ENCODE assay signal across 8 mouse cellular contexts in genomic region chr14:16366986-16367385, GRCm38 (mm10). TPM values are rescaled to one million over a fixed set of nuclear protein-coding genes. Genes with fewer than 3 reads are reported as not detected.
DNase-seq lines count a peak whose midpoint lies in the region; ATAC-seq and TF ChIP-seq lines count a peak whose summit lies in the region.

No protein-coding gene starts in this region.

- no peak overlapping the region for H3K27ac ChIP-seq in kidney, embryonic 16.5 days (ENCODE audit: low read length)
- H3K27ac ChIP-seq in kidney, adult 2 months (ENCODE audit: insufficient read depth, low read depth, low read length): no peak overlapping the region
- no peak overlapping the region for H3K27ac ChIP-seq in cortical plate, adult 2 months (ENCODE audit: insufficient read depth, low read length)
- H3K27ac ChIP-seq in hindbrain, embryonic 14.5 days: no peak overlapping the region
- no peak overlapping the region for H3K27ac ChIP-seq in midbrain, embryonic 14.5 days (replicated peaks; ENCODE audit: low read depth, low read length)

- H3K9ac ChIP-seq in kidney, embryonic 16.5 days (replicated peaks; ENCODE audit: low read length): peak overlapping the region; percentile 89; the same call in 1 of the 2 replicates
- H3K9ac ChIP-seq in hindbrain, embryonic 14.5 days: peak overlapping the region; percentile 97
- no peak overlapping the region; the same call in 1 of the 2 replicates for H3K9ac ChIP-seq in midbrain, embryonic 14.5 days (replicated peaks; ENCODE audit: low read length)

- no peak for DNase-seq in kidney, adult 2 months
- DNase-seq in hindbrain, embryonic 14.5 days (ENCODE audit: low spot score): no peak
- no peak for DNase-seq in midbrain, embryonic 14.5 days
- DNase-seq in gastrocnemius, adult 8-10 months (ENCODE audit: low spot score in 2 of 2): no peak
- no peak for DNase-seq in frontal cortex, adult 2 months (ENCODE audit: extremely low spot score in 1 of 2, low spot score in 1 of 2)
- no peak for DNase-seq in cerebellum, adult 11-12 months

- no peaks in the 10 kb centered on the region for H3K36me3 ChIP-seq in kidney, embryonic 16.5 days (ENCODE audit: insufficient read depth, low read length)
- H3K36me3 ChIP-seq in kidney, adult 2 months (ENCODE audit: control insufficient read depth, insufficient read depth, low read length): no peaks in the 10 kb centered on the region
- H3K36me3 ChIP-seq in hindbrain, embryonic 14.5 days (replicated peaks; ENCODE audit: control insufficient read depth, insufficient read depth): 0 out of 2 replicates have a peak, but pooled peaks cover 3% of the 10 kb centered on the region
- no peaks in the 10 kb centered on the region for H3K36me3 ChIP-seq in midbrain, embryonic 14.5 days (ENCODE audit: control insufficient read depth, insufficient read depth, low read length)

- H3K4me3 ChIP-seq in kidney, embryonic 16.5 days (ENCODE audit: low read length): peak overlapping the region; percentile 81
- H3K4me3 ChIP-seq in kidney, adult 2 months (ENCODE audit: insufficient read depth, low read depth, low read length): no peak overlapping the region
- peak overlapping the region; percentile 83; the same call in 1 of the 2 replicates for H3K4me3 ChIP-seq in cortical plate, adult 2 months (ENCODE audit: insufficient read depth, low read length)
- peak overlapping the region; percentile 75 for H3K4me3 ChIP-seq in hindbrain, embryonic 14.5 days (replicated peaks; ENCODE audit: low read length)
- peak overlapping the region; percentile 95 for H3K4me3 ChIP-seq in midbrain, embryonic 14.5 days (replicated peaks; ENCODE audit: low read depth, low read length)

- no peak for TF ChIP-seq CTCF in kidney, adult 2 months (conservative IDR thresholded peaks at IDR 0.05; ENCODE audit: insufficient read depth, insufficient read length, low read depth, low read length)
- no peak for TF ChIP-seq CTCF in cortical plate, adult 2 months (IDR thresholded peaks at IDR 0.05; ENCODE audit: extremely low read depth, insufficient read depth, low read length)

- H3K4me2 ChIP-seq in kidney, embryonic 16.5 days (replicated peaks; ENCODE audit: low read depth, low read length): peak overlapping the region; percentile 80
- H3K4me2 ChIP-seq in hindbrain, embryonic 14.5 days (replicated peaks): peak overlapping the region; percentile 72
- H3K4me2 ChIP-seq in midbrain, embryonic 14.5 days (ENCODE audit: low read length): peak overlapping the region; percentile 87

- 33% methylated on average over 2 of the region's 2 CpGs for WGBS in kidney, embryonic 16.5 days
- WGBS in kidney, adult 2 months: 22% methylated on average over 2 of the region's 2 CpGs
- WGBS in hindbrain, embryonic 14.5 days: 42% methylated on average over 2 of the region's 2 CpGs
- 54% methylated on average over 2 of the region's 2 CpGs for WGBS in midbrain, embryonic 14.5 days

- H3K4me1 ChIP-seq in kidney, embryonic 16.5 days (ENCODE audit: insufficient read depth, low read length): peaks cover 24% of the 10 kb centered on the region
- H3K4me1 ChIP-seq in kidney, adult 2 months (ENCODE audit: control insufficient read depth, insufficient read depth, low read length): no peaks in the 10 kb centered on the region; the same call in 1 of the 2 replicates
- peaks cover 4% of the 10 kb centered on the region for H3K4me1 ChIP-seq in cortical plate, adult 2 months (ENCODE audit: control insufficient read depth, insufficient read depth, low read length)
- peaks cover 29% of the 10 kb centered on the region for H3K4me1 ChIP-seq in hindbrain, embryonic 14.5 days (replicated peaks; ENCODE audit: control insufficient read depth, insufficient read depth, low read length)
- H3K4me1 ChIP-seq in midbrain, embryonic 14.5 days (ENCODE audit: control insufficient read depth, insufficient read depth, low read length): peaks cover 17% of the 10 kb centered on the region

- H3K9me3 ChIP-seq in kidney, embryonic 16.5 days (ENCODE audit: low read length): no peaks in the 10 kb centered on the region
- no peaks in the 10 kb centered on the region for H3K9me3 ChIP-seq in hindbrain, embryonic 14.5 days (ENCODE audit: control insufficient read depth, low read length)
- H3K9me3 ChIP-seq in midbrain, embryonic 14.5 days (ENCODE audit: control insufficient read depth, low read length): no peaks in the 10 kb centered on the region

- H3K27me3 ChIP-seq in kidney, embryonic 16.5 days (ENCODE audit: insufficient read depth, low read length): no peaks in the 10 kb centered on the region
- no peaks in the 10 kb centered on the region for H3K27me3 ChIP-seq in kidney, adult 2 months (replicated peaks; ENCODE audit: control insufficient read depth, insufficient read depth, low read length)
- no peaks in the 10 kb centered on the region for H3K27me3 ChIP-seq in hindbrain, embryonic 14.5 days (ENCODE audit: control insufficient read depth, insufficient read depth, low read length)
- H3K27me3 ChIP-seq in midbrain, embryonic 14.5 days (ENCODE audit: control insufficient read depth, insufficient read depth, low read length): no peaks in the 10 kb centered on the region

- no peak for ATAC-seq in kidney, embryonic 16.5 days (ENCODE audit: low FRiP score, low TSS enrichment)
- ATAC-seq in hindbrain, embryonic 14.5 days (ENCODE audit: low FRiP score): no peak
- ATAC-seq in midbrain, embryonic 14.5 days (ENCODE audit: low FRiP score, low TSS enrichment): no peak

- no peak for TF ChIP-seq POLR2A in kidney, adult 2 months (IDR thresholded peaks at IDR 0.05; ENCODE audit: low read depth, low read length)
- no peak for TF ChIP-seq POLR2A in cortical plate, adult 2 months (IDR thresholded peaks at IDR 0.05; ENCODE audit: extremely low read depth, insufficient read depth, low read length)

RNA-seq across cellular contexts. Expression of gene Top2b, which starts 2.0 kb away (rescaled TPM):
- polyA plus RNA-seq in kidney, embryonic 16.5 days (2015; fragmentation: Nextera tagmentation; extraction: Ambion mirVana): 39.0 and 42.4 TPM in 2 replicates
- polyA plus RNA-seq in kidney, adult 2 months (2012; rRNA removed): 5.4 and 10.5 TPM in 2 replicates
- 38.0 and 43.9 TPM in 2 replicates for polyA plus RNA-seq in cortical plate, adult 2 months (2012; rRNA removed)
- 124 and 153 TPM in 2 replicates for polyA plus RNA-seq in hindbrain, embryonic 14.5 days (2014; fragmentation: Nextera tagmentation; extraction: Ambion mirVana)
- 125 and 207 TPM in 2 replicates for polyA plus RNA-seq in midbrain, embryonic 14.5 days (2014; fragmentation: Nextera tagmentation; extraction: Ambion mirVana)
- 10 to 100 TPM; 24.4 to 36.3 (median 29.6) TPM for total RNA-seq in gastrocnemius, adult 8-10 months (2022)
- 47.1 and 58.2 TPM in 2 replicates for polyA plus RNA-seq in frontal cortex, adult 2 months (2012; rRNA removed)
